ENCODE assay signal across 9 mouse cellular contexts in genomic region chr13:51791604-51792003, GRCm38 (mm10). TPM values are rescaled to one million over a fixed set of nuclear protein-coding genes. Genes with fewer than 3 reads are reported as not detected.
A peak's percentile ranks its signal among the peaks of the same experiment; 100 is the strongest.
DNase-seq lines count a peak whose midpoint lies in the region; ATAC-seq and TF ChIP-seq lines count a peak whose summit lies in the region.
"Had no signal": no experiment of that assay in that cellular context is flagged by ENCODE, and none has a peak within 500 bp of the region (broad histone marks: within the 10 kb centered on the region; RNA-seq: fewer than 3 reads in every experiment).

No protein-coding gene starts in this region.

- H3K9ac ChIP-seq in hindbrain, embryonic 11.5 days (ENCODE audit: low read depth, low read length) = no peak overlapping the region
- H3K9ac ChIP-seq in embryonic facial prominence, embryonic 15.5 days = no peak overlapping the region
- H3K9ac ChIP-seq in liver, embryonic 12.5 days = peak overlapping the region; percentile 86; the same call in 1 of the 2 replicates

- H3K27ac ChIP-seq in hindbrain, embryonic 10.5 days = no peak overlapping the region
- H3K27ac ChIP-seq in hindbrain, embryonic 11.5 days (ENCODE audit: low read depth, low read length) = no peak overlapping the region
- H3K27ac ChIP-seq in embryonic facial prominence, embryonic 15.5 days (replicated peaks) = no peak overlapping the region
- H3K27ac ChIP-seq in liver, embryonic 12.5 days = no peak overlapping the region

- no peak for ATAC-seq in hindbrain, embryonic 11.5 days (ENCODE audit: low FRiP score)
- ATAC-seq in embryonic facial prominence, embryonic 15.5 days (ENCODE audit: insufficient number of reproducible peaks, low FRiP score, low TSS enrichment, low read depth) = no peak
- no peak for ATAC-seq in liver, embryonic 12.5 days

- H3K4me1 ChIP-seq in hindbrain, embryonic 10.5 days (replicated peaks) = peaks cover 28% of the 10 kb centered on the region
- H3K4me1 ChIP-seq in hindbrain, embryonic 11.5 days (replicated peaks; ENCODE audit: control insufficient read depth, insufficient read depth, low read length) = peaks cover 8% of the 10 kb centered on the region
- peaks cover 37% of the 10 kb centered on the region for H3K4me1 ChIP-seq in E14TG2a.4 (replicated peaks; ENCODE audit: low read depth, low read length)
- peaks cover 27% of the 10 kb centered on the region for H3K4me1 ChIP-seq in embryonic facial prominence, embryonic 15.5 days
- H3K4me1 ChIP-seq in liver, embryonic 12.5 days = peaks cover 59% of the 10 kb centered on the region

- TF ChIP-seq CTCF in E14TG2a.4 (conservative IDR thresholded peaks at IDR 0.05; ENCODE audit: low read length) = no peak

- H3K9me3 ChIP-seq in hindbrain, embryonic 10.5 days = no peaks in the 10 kb centered on the region
- H3K9me3 ChIP-seq in hindbrain, embryonic 11.5 days (ENCODE audit: control insufficient read depth, low read length) = no peaks in the 10 kb centered on the region
- no peaks in the 10 kb centered on the region for H3K9me3 ChIP-seq in E14TG2a.4 (ENCODE audit: low read length)
- no peaks in the 10 kb centered on the region for H3K9me3 ChIP-seq in embryonic facial prominence, embryonic 15.5 days (replicated peaks)
- H3K9me3 ChIP-seq in liver, embryonic 12.5 days (replicated peaks) = no peaks in the 10 kb centered on the region

- WGBS in hindbrain, embryonic 10.5 days = 74% methylated on average over 3 of the region's 3 CpGs
- 61% methylated on average over 3 of the region's 3 CpGs for WGBS in hindbrain, embryonic 11.5 days
- WGBS in embryonic facial prominence, embryonic 15.5 days = 62% methylated on average over 3 of the region's 3 CpGs
- 77% methylated on average over 3 of the region's 3 CpGs for WGBS in liver, embryonic 12.5 days (ENCODE audit: insufficient replicate concordance)

- H3K4me2 ChIP-seq in hindbrain, embryonic 11.5 days (replicated peaks; ENCODE audit: low read depth, low read length) = no peak overlapping the region
- H3K4me2 ChIP-seq in embryonic facial prominence, embryonic 15.5 days (replicated peaks) = peak overlapping the region; percentile 90
- peak overlapping the region; percentile 97 for H3K4me2 ChIP-seq in liver, embryonic 12.5 days

- H3K4me3 ChIP-seq in hindbrain, embryonic 10.5 days = peak overlapping the region; percentile 87; the same call in 1 of the 2 replicates
- no peak overlapping the region for H3K4me3 ChIP-seq in hindbrain, embryonic 11.5 days (ENCODE audit: low read depth, low read length)
- peak overlapping the region; percentile 97; the same call in 1 of the 2 replicates for H3K4me3 ChIP-seq in E14TG2a.4 (replicated peaks; ENCODE audit: low read length)
- H3K4me3 ChIP-seq in embryonic facial prominence, embryonic 15.5 days (replicated peaks) = peak overlapping the region; percentile 83
- peak overlapping the region; percentile 83 for H3K4me3 ChIP-seq in liver, embryonic 12.5 days

- DNase-seq in hindbrain, embryonic 10.5 days (ENCODE audit: low spot score) = no peak
- no peak for DNase-seq in hindbrain, embryonic 11.5 days (ENCODE audit: low spot score)
- no peak for DNase-seq in left cerebral cortex, adult 8-10 months (ENCODE audit: low spot score in 2 of 2)
- no peak for DNase-seq in adrenal gland, adult 8-10 months
- no peak for DNase-seq in adrenal gland, adult 2 months
- DNase-seq: gastrocnemius, postnatal 36 days had no signal

- no peaks in the 10 kb centered on the region for H3K36me3 ChIP-seq in hindbrain, embryonic 10.5 days
- H3K36me3 ChIP-seq in hindbrain, embryonic 11.5 days (ENCODE audit: control insufficient read depth, insufficient read depth, low read length) = no peaks in the 10 kb centered on the region
- H3K36me3 ChIP-seq in E14TG2a.4 (ENCODE audit: insufficient read depth, low read length) = no peaks in the 10 kb centered on the region
- no peaks in the 10 kb centered on the region for H3K36me3 ChIP-seq in embryonic facial prominence, embryonic 15.5 days
- H3K36me3 ChIP-seq in liver, embryonic 12.5 days = no peaks in the 10 kb centered on the region

- peaks cover 47% of the 10 kb centered on the region for H3K27me3 ChIP-seq in hindbrain, embryonic 10.5 days (ENCODE audit: insufficient read depth, poor library complexity, severe bottlenecking)
- H3K27me3 ChIP-seq in hindbrain, embryonic 11.5 days (ENCODE audit: control insufficient read depth, insufficient read depth, low read length) = peaks cover 11% of the 10 kb centered on the region
- peaks cover 29% of the 10 kb centered on the region for H3K27me3 ChIP-seq in E14TG2a.4 (ENCODE audit: insufficient read depth, low read length)
- H3K27me3 ChIP-seq in embryonic facial prominence, embryonic 15.5 days = no peaks in the 10 kb centered on the region; the same call in 1 of the 2 replicates
- H3K27me3 ChIP-seq in liver, embryonic 12.5 days (replicated peaks) = no peaks in the 10 kb centered on the region; the same call in 1 of the 2 replicates

RNA-seq across cellular contexts. Expression of gene Sema4d, which starts 1.9 kb away (rescaled TPM):
- 5.9 and 7.5 TPM in 2 replicates for polyA plus RNA-seq in hindbrain, embryonic 10.5 days (2016; fragmentation: Nextera tagmentation; extraction: Ambion mirVana)
- 3.9 and 5.2 TPM in 2 replicates for polyA plus RNA-seq in hindbrain, embryonic 11.5 days (2014; fragmentation: Nextera tagmentation; extraction: Ambion mirVana)
- 9.4 and 11.1 TPM in 2 replicates for polyA plus RNA-seq in embryonic facial prominence, embryonic 15.5 days (2015; fragmentation: Nextera tagmentation; extraction: Ambion mirVana)
- 10.8 TPM in 2 replicates for polyA plus RNA-seq in liver, embryonic 12.5 days (2016; fragmentation: Nextera tagmentation; extraction: Ambion mirVana)
- 10 to 100 TPM; 71.1 to 80.0 (median 75.5) TPM for total RNA-seq in left cerebral cortex, adult 8-10 months (2022)
- 10 to 100 TPM in 3 of 4 experiments, 1 to 10 TPM in 1; 8.9 to 23.2 (median 16.2) TPM for total RNA-seq in adrenal gland, adult 8-10 months (2022)
- total RNA-seq in adrenal gland, adult 2 months (2021) = 10 to 100 TPM; 14.6 to 15.1 TPM
- polyA plus RNA-seq in adrenal gland, adult 2 months (2012; rRNA removed) = 13.3 and 13.7 TPM in 2 replicates

RNA-seq across cellular contexts. Expression of gene Gadd45g, which starts 54.9 kb away (rescaled TPM):
- polyA plus RNA-seq in hindbrain, embryonic 10.5 days (2016; fragmentation: Nextera tagmentation; extraction: Ambion mirVana) = 184 and 214 TPM in 2 replicates
- polyA plus RNA-seq in hindbrain, embryonic 11.5 days (2014; fragmentation: Nextera tagmentation; extraction: Ambion mirVana) = 174 and 179 TPM in 2 replicates
- 79.3 and 88.7 TPM in 2 replicates for polyA plus RNA-seq in embryonic facial prominence, embryonic 15.5 days (2015; fragmentation: Nextera tagmentation; extraction: Ambion mirVana)
- polyA plus RNA-seq in liver, embryonic 12.5 days (2016; fragmentation: Nextera tagmentation; extraction: Ambion mirVana) = 22.2 and 23.3 TPM in 2 replicates
- total RNA-seq in left cerebral cortex, adult 8-10 months (2022) = 10 to 100 TPM; 10.3 to 22.3 (median 14.1) TPM
- total RNA-seq in adrenal gland, adult 8-10 months (2022) = 10 to 100 TPM; 13.3 to 61.3 (median 18.6) TPM
- 10 to 100 TPM; 41.0 to 57.6 TPM for total RNA-seq in adrenal gland, adult 2 months (2021)
- 20.8 and 30.2 TPM in 2 replicates for polyA plus RNA-seq in adrenal gland, adult 2 months (2012; rRNA removed)
